Mouse (Mus musculus) G1E-ER4 (cell line): ENCODE measurements around the gene Orm3. TPM values are rescaled to one million over a fixed set of nuclear protein-coding genes. Genes with fewer than 3 reads are reported as not detected.

Experiments used
- GATA1 ChIP-seq: IDR thresholded peaks from one replicate; pipeline ENCODE4 v1.8.0; 2012; ENCODE audit warnings: low read length, inconsistent platforms
- polyA plus RNA-seq: library from polyadenylated mRNA; stranded (reverse); fragments of >175 nt; gene quantifications from 2 replicates; pipeline ENCODE4 v1.2.3, GENCODE M21; 2012

Orm3 gene
- polyA plus RNA-seq, 1 experiment: not detected

DNA sequence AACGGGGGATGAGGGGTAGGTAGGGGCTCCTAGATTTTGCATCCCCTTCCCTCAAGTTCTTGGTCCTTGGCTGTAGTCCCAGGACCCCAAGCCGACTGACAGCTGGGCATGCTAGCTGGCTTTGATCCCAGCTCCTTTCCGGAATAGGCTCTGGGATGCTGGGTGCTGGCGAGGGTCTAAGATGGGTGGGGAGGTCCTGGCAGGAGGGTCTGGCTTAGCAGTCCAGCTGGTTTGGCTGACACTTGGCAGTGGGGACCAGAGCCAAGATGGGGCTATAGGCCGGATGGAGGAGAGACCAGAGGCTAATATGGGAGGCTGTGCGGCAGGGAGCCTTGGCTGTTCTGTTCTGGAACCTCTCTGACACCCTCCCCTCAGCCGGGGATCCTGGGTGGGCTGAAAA lies 52.3 kb downstream of the Orm3 start:
- TF ChIP-seq GATA1: no peak

DNA sequence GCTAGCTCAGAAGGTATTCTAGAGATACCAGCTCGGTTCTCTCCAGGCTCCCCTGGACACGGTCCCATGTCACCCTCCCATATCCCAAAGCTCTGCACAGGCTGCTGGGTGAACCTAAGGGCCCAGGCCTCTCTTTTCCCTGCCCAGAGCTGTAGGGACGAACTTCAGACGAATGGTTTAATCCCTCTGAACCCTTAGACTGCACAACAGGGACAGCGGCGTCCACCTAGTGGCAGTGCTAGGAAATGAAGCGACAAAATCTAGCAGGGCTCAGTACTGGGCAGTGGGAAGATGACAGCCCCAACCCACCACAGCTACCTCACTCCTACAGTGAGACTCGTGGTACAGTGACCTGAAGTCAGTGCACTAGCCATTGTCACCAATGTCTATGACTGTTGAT lies 52.7 kb downstream of the Orm3 start:
- TF ChIP-seq GATA1: no peak

Other genes starting within 250 kb of the Orm3 start
- not detected in 2 replicates for gene Ambp, start 201.4 kb upstream of the Orm3 start, polyA plus RNA-seq
- gene Kif12, start 184.0 kb upstream of the Orm3 start, polyA plus RNA-seq: not detected in 2 replicates
- not detected in 2 replicates for gene Col27a1, start 142.2 kb upstream of the Orm3 start, polyA plus RNA-seq
- not detected in 2 replicates for gene Orm1, start 11.6 kb upstream of the Orm3 start, polyA plus RNA-seq
- not detected in 2 replicates for gene Orm2, start 6.3 kb downstream of the Orm3 start, polyA plus RNA-seq
- gene Akna, start 47.2 kb downstream of the Orm3 start, polyA plus RNA-seq: not detected in 2 replicates
- gene Whrn, start 139.8 kb downstream of the Orm3 start, polyA plus RNA-seq: not detected in 2 replicates
- 135 and 188 TPM in 2 replicates for gene Atp6v1g1, start 188.6 kb downstream of the Orm3 start, polyA plus RNA-seq
- 5.5 and 6.9 TPM in 2 replicates for gene Tmem268, start 202.6 kb downstream of the Orm3 start, polyA plus RNA-seq
- not detected in 2 replicates for gene Gm11213, start 249.1 kb downstream of the Orm3 start, polyA plus RNA-seq